Mouse (Mus musculus) thymus, adult 2 months (tissue): Measurements from ENCODE around the gene Pdhb.

Source experiments
- CTCF ChIP-seq: fragments of 200-500 bp; IDR thresholded peaks from 2 replicates; pipeline ENCODE4 v1.5.1; 2012; ENCODE audit warnings: mild to moderate bottlenecking, control low read depth, low read length, moderate library complexity, borderline replicate concordance; ENCODE audit not compliant: control insufficient read depth, poor library complexity, insufficient read depth; ENCODE audit errors: extremely low read depth
- POLR2A ChIP-seq: fragments of 200-500 bp; IDR thresholded peaks from 2 replicates; pipeline ENCODE4 v1.6.1; 2012; ENCODE audit warnings: mild to moderate bottlenecking, low read length, control low read depth, moderate library complexity; ENCODE audit not compliant: control insufficient read depth, poor library complexity, insufficient read depth; ENCODE audit errors: extremely low read depth

DNA sequence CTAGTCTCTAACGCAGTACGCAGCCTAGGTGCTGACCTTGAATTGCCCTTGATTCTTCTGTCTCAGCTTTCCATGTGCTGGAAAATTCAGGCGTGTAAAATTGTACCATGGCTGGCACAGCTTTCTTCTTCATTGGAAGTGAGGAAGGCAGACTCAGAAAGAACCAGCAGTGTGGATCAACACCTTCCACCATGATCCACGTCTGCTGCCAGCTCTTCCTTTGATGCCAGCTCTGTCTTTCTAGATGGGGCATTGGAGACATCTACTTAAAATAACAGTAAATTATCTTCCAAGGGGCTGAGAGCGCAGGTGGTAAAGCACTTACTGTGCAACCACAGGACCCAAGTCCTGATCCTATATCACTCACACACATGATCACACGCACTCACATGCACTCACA is 19.9 kb upstream of the Pdhb start:
- no peak for TF ChIP-seq CTCF
- TF ChIP-seq POLR2A, result no peak
